Mouse (Mus musculus): ENCODE results near the gene Tymp.

- TF ChIP-seq CTCF (IDR thresholded peaks at IDR 0.05; ENCODE audit: low read depth) (no peak), EP300 (optimal IDR thresholded peaks at IDR 0.05) (no peak)
Observed at GRCm38 (mm10) chr15:89424621-89425020, 47.8 kb upstream of the Tymp start.
